Mouse (Mus musculus) frontal cortex, postnatal 36 days (tissue): ENCODE results near the gene Gtsf1l.
A peak's percentile ranks its signal among the peaks of the same experiment; 100 is the strongest.
"Not testable (repeated sequence)": the region's sequence is repeated elsewhere in the genome, so short reads cannot be mapped to it uniquely, and the experiment has no call there.

Source experiments
- DNase-seq, 2 experiments: peaks; one replicate each; pipeline ENCODE4 v3.0.0; 2022; ENCODE audit warnings: low spot score in 2 of 2

The Gtsf1l gene

DNA sequence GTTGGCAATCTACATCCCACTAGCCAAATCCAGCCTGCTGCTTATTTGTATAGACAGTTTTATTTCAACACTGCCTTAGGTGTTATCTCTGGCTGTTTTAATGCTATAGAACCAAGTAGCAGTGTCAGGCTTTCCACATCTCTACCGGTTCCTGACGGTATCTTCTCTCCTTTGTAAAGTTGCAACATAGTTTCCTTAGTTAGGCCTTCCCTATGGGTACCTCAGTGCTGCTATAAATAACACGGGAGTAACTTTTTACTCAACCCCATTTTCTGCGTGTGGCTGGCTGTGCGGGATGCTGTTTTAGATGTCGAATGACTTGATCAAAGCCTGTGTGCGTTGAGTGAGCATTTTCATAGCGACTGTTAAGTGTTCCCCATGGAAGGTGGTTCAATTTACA is 1.1 kb downstream of the Gtsf1l start:
- DNase-seq = no peak

DNA sequence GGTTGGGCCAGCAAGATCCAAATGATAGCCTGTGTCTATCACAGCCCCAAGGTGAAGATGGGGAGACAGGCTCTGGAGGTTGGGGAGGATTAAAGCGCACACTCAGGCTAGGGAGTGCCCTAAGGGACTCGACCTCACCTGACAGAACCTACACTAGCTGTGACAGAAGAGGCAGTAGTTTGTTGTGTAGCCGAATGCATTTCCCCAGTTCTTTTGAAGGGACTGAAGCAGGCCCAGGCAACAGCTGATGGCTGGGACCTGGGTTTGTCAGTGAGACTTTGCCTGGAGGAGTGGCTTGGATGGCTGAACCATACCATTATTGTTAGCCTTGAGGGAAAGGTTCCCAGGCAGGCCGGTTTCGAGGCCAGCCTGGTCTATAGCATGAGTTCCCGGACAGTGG is 2.6 kb downstream of the Gtsf1l start:
- no peak for DNase-seq

DNA sequence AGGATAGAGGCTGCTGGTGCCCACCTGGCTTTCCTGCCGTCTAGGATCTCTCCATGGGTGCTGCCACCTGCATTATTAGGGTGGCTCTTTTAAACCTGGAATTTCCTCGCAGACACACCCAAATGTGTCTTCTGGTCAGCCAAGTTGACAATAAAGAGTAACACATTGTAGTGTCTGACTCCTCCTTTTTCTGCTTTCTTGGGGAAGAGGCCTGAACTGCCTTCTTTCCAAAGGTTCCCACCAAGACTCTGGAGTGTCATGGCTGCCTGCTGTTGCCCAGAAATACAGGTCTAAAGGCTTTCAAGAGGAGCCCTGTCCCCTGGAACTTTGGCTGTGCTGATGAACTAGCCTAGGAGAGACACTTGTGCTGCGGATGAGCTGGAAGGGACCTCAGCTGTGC is 3.1 kb downstream of the Gtsf1l start:
- DNase-seq = no peak

- DNase-seq = no peak
Observed at GRCm38 (mm10) chr2:163082591-163082990, 5.1 kb downstream of the Gtsf1l start.

DNA sequence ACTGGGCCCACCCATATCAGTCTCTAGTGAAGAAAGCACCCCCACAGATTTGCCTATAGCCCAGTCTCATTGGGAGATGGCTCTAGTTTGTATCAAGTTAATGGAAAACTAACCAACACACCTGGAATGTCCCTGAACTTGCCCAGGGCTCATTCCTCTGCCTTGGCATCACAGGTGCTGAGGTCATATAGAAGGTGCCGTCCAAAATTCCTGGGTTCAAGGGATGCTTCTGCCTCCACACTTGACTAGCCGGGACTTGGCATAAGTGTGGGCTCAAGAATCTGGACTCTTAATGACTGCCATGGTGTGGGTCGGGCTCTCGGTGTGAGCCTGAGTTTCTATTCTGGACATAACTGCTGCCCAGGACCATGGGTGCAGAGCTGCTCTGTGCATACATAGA is 8.6 kb downstream of the Gtsf1l start:
- DNase-seq = no peak

DNA sequence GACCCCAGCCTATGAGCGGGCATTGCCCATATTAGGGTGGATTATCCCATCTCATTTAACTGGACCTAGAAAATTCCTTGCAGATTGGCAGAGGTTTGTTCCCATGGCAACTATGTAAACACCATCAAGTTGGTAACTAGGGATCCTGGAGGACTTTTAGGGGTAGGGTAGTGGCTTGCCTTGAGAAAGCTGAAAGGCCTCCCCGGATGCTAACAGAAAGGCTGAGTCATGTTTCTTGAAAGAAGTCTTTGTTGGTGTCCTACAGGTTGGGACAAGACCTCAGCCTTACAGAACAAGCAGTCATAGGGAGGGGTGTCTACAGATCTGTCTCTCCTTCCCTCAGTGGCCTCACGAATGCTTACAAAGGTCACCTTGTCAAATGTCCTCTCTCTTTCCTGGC is 12.4 kb downstream of the Gtsf1l start:
- DNase-seq = no peak

DNA sequence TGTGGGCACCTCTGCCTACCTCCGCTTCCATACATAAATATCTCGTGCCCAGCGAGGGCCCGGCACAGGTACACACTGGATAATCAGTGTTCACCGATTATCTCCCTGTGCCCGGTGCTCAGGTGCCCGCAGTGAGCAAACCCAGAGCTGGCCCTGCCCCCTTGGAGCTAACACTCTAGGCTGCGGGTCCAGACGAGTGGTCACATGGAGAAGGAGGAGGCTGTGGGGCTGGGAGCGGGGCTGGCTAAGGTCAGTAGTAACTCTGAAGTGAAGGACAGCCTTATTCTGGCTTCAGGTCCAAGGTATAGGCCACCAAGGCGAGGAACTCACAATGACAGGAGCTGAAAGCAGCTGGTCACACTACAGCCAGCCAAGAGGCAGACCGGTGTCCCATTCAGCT is 12.8 kb downstream of the Gtsf1l start:
- no peak for DNase-seq

- DNase-seq = peak in 1 of 2 experiments; percentile 22
Observed at GRCm38 (mm10) chr2:163074006-163074405, 13.6 kb downstream of the Gtsf1l start.

GRCm38 (mm10) chr2:163073023-163073757 is 14.5 kb downstream of the Gtsf1l start:
- no peak for DNase-seq

DNA sequence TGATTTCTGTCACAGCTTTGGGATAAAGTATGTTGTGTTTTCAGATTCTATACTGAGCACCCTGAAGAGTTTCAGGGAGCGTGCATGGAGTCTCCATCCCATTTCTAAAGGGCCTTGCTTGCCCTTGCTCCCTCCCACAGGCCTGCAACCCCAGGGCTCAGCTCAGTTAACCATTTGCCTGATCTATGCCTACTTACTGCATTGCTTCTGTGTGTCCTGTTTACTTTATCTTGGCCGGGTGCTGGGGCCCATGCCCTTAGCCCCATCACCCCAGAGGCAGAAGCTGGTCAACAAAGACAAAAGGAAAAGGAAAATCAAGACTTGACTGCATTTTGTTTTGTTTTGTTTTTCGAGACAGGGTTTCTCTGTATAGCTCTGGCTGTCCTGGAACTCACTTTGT is 16.1 kb downstream of the Gtsf1l start:
- no peak for DNase-seq

DNA sequence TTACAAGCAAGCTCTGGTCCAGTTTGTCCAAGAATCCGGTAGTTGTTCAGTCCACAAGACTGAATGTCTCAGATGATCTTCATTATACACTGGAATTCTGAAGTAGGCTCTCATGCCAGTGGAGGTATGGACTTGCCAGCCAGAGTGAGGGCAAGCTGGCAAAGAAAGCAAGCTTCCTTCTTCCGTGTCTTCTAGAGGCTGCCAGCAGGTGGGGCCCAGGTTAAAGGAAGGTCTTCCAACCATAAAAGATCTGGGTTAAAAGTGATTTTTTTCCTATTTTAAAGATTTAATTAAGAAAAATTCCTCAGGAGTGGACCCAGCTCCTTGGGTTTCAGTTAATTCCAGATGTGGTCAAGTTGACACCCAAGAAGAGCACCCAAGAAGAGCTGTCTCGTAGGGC is 17.4 kb downstream of the Gtsf1l start:
- DNase-seq = no peak

- no peak for DNase-seq
Observed at GRCm38 (mm10) chr2:163067233-163067632, 20.4 kb downstream of the Gtsf1l start.

DNA sequence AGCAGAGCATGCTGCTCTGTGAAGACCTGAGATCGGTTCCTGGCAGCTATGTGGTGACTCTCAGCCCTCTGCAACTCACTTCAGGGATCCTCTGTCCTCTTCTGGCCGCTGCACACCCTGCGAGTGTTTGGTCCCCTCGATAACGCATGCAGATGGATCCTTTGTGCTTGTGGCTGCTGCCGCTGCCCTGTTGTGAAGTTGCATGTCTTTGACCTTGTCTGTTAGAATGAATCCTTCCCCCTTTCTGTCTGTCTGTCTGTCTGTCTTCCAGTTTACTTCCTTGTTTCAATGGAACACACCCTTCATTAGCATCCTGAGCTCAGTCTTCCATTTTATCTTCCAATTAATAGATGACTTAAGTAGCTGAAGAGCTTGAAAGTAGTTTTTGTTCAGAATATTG is 21.3 kb downstream of the Gtsf1l start:
- no peak for DNase-seq

DNA sequence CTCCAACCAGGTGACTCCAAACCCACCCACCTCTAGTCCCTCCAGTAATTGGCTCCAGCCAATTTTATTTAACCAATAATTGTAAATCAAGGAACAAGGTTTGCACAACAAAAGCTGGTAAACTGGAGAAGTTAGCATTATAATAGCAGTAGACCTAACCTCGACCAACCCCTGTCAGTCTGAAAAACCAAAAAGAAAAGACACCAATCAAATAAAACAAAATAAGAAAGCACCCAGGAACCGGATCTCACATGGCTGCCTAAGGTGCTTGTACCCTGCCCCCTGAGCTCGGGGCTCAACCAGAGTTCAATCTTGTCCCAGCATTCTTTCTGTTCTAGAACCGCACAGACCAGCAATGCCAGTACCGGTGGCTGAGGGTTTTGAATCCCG is 25.5 kb downstream of the Gtsf1l start:
- no peak for DNase-seq

- DNase-seq = no peak
Observed at GRCm38 (mm10) chr2:163061203-163062118, 26.2 kb downstream of the Gtsf1l start.

- DNase-seq = no peak
Observed at GRCm38 (mm10) chr2:163060630-163061029, 27.0 kb downstream of the Gtsf1l start.

GRCm38 (mm10) chr2:163058981-163059380 is 28.7 kb downstream of the Gtsf1l start:
- DNase-seq = not testable (repeated sequence)

- DNase-seq = no peak
Observed at GRCm38 (mm10) chr2:163056584-163056983, 31.1 kb downstream of the Gtsf1l start.

DNA sequence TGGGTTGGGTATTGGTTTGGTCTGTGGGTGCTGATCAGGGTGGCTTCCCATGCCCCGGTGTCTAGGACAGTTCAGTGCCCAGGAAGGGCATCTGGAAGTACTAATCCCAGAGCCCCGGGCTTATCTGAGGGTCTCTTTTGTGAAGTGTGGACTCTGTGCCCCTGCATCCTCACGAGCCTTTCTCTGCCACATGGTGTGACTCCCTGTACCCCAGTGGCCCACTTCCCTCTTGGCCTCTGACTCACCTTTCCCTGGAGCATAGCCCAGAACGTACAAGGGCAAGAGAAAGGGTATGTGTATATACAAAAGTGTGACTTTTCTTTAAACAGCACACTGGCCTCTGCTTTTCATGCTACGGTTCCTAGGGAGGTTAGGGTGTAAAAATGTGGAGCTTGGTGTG is 31.9 kb downstream of the Gtsf1l start:
- DNase-seq = no peak

DNA sequence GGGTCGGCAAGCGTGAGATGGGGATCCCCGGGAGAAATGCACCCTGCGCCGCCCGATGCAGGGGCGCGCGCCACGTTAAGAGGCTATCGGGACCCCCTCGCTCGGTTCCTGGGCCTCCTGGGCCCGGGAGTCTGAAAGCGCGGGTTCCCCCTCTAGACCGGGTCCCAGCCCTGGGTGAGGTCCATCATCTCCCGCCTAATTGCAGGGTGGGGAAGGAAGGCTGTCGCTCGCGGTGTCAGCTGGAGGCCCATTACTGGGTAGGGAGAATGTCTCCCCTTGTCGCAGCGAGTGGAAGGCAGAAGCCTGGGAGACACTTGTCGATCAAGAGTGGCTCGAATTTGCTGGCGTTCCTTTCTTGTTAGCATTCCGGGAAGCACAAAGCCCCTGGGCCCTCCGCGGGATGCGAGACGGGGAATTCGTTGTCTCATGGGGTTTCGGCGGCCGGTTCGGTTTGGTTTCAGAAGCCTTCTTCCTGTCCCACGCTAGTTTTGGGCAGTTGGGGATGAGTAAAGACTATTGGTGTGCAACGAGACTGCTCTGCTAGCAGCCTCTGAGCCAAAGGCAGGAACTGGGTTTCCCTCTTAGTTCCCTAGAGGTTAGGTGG is 32.7 kb downstream of the Gtsf1l start:
- no peak for DNase-seq

DNA sequence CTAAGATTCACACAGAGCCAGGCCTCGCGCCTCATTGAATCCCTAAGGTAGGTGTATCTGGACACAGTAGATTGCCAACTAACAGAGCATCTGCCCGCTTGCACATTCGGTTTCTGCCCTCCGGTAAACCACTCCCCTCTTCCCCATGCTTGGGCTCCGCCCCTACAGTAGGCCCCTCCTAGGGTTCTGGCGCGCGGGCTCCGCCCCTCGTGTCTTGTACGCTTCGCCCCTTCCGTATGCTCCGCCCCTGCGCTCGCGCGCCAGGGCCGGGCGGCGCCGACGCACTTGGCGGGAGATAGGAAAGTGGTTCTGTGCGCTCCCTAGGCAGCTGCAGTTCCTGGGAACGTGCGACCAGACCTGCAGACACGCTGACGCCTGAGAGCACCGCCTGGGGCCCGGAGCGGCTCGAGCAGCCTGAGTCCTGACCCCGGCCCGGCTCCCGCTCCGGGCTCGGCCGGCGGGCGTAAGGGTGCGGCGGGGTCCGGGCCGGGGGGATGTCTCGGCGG is 33.3 kb downstream of the Gtsf1l start, which contains the start of gene Mybl2:
TSS of gene Mybl2 (plus strand) at position 353 of the 506 bp plus-strand sequence.
- DNase-seq = peak; percentile 80 to 81

DNA sequence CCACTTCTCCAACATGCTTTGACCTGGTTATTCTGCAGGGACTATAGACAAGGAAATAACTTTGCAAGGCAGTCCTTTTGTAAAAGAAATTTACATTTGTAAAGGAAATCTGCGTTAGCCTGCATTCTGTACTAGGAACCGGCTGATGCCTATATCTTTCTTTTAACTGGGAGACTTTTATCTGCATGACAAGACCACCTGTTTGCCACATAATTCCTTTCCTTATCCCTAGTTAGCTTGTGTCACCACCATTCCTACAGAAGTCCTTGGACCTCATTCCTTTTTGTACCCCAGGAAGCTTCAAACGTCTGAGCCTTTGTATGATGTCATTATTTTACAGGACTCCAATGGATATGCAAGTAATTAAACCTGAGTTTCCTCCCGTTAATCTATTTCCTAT is 34.8 kb downstream of the Gtsf1l start:
- no peak for DNase-seq
